In the genomic region with DNA sequence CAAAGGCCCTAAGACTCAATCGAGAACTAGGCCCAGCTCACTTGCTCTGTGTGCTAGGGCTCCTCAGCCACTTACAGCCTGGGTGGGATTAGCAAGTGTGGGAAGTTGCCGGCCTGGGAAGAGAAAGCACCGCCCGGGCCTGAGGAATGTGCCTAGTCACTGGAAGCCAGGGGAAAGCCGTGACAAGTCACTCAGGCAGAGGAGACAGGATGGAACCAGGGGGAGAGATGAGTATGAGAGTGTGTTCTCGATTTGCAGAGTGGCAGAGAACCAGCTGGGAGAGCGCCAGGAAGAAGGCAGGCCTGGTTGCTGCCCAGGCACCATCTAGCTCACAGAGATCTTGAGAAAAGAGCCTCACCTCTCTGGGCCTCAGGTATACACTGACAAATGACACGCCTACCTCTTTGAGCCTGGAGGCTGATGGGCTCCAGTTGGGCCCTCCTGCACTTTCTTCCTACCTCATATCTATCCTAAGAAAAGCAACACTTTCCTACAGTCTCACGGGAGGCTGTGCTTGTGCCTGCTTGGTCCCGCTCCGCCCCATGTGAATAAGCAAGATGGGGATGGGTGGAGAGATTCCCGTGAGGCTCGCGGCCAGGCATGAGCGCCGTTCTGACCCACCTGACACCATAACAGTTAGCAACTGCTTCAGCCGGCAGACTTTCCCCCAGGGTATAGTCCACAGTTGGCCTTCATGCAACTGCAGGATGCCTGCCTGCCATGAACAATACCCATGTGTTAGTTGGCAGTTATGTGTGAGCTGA, we compare ENCODE assay signal across 8 mouse cellular contexts.
DNase-seq lines count a peak whose midpoint lies in the region; ATAC-seq and TF ChIP-seq lines count a peak whose summit lies in the region.

No protein-coding gene starts in this region.

- peak; percentile 48 for ATAC-seq in frontal cortex, adult (ENCODE audit: low TSS enrichment)

- no peak for TF ChIP-seq CTCF in cortical plate, adult 2 months (IDR thresholded peaks at IDR 0.05; ENCODE audit: extremely low read depth, insufficient read depth, low read length)

- peak overlapping the region; percentile 17; the same call in 1 of the 2 replicates for H3K27ac ChIP-seq in cortical plate, adult 2 months (ENCODE audit: insufficient read depth, low read length)

- no peak for DNase-seq in frontal cortex, postnatal 14 days (ENCODE audit: low spot score in 2 of 2)
- DNase-seq in MN1 (ENCODE audit: low spot score), result peak; percentile 39
- peak; percentile 66 for DNase-seq in heart, adult 8-10 months (ENCODE audit: low spot score)
- peak; percentile 80 for DNase-seq in kidney, postnatal 10 days
- peak; percentile 89 for DNase-seq in lung, postnatal 10 days
- DNase-seq in yolk sac, embryonic 10.5 days (ENCODE audit: low spot score), result peak; percentile 56

- TF ChIP-seq POLR2A in cortical plate, adult 2 months (IDR thresholded peaks at IDR 0.05; ENCODE audit: extremely low read depth, insufficient read depth, low read length), result no peak

- peaks cover 10% of the 10 kb centered on the region for H3K4me1 ChIP-seq in cortical plate, adult 2 months (ENCODE audit: control insufficient read depth, insufficient read depth, low read length)

- no peak overlapping the region for H3K4me3 ChIP-seq in cortical plate, adult 2 months (ENCODE audit: insufficient read depth, low read length)

Comparison
In these comparisons a context has a peak if more than half of its experiments do, and no peak if none do; other contexts are left out.
1. DNase-seq: peak in MN1 (single experiment), heart, adult 8-10 months (single experiment), kidney, postnatal 10 days (single experiment), lung, postnatal 10 days (single experiment) and yolk sac, embryonic 10.5 days (single experiment); none in frontal cortex, postnatal 14 days (0 of 2).